Mouse (Mus musculus) bone marrow macrophage, adult 2 months (primary cell): Measurements from ENCODE around the gene Exd2.

ENCODE experiments used
- CTCF ChIP-seq: IDR thresholded peaks from 2 replicates; pipeline ENCODE4 v1.5.1; 2012; ENCODE audit warnings: low read depth, mild to moderate bottlenecking, low read length, moderate library complexity
- POLR2A ChIP-seq: IDR thresholded peaks from 2 replicates; pipeline ENCODE4 v1.6.1; 2012; ENCODE audit warnings: mild to moderate bottlenecking, low read depth, low read length, borderline replicate concordance

- no peak for TF ChIP-seq POLR2A
- no peak for TF ChIP-seq CTCF
Measured at GRCm38 (mm10) chr12:80545310-80545709, 82.4 kb downstream of the Exd2 start.
